Mouse (Mus musculus) embryonic fibroblast, embryonic 13.5 days (primary cell): ENCODE data around the gene Nupl1.

ENCODE experiments used
- CTCF ChIP-seq: IDR thresholded peaks from 2 replicates; pipeline ENCODE4 v1.5.1; 2011; ENCODE audit warnings: mild to moderate bottlenecking, control low read depth, low read length, moderate library complexity, borderline replicate concordance; ENCODE audit not compliant: insufficient read depth
- POLR2A ChIP-seq: IDR thresholded peaks from 2 replicates; pipeline ENCODE4 v1.6.1; 2011; ENCODE audit warnings: low read depth, mild to moderate bottlenecking, control low read depth, low read length, moderate library complexity

DNA sequence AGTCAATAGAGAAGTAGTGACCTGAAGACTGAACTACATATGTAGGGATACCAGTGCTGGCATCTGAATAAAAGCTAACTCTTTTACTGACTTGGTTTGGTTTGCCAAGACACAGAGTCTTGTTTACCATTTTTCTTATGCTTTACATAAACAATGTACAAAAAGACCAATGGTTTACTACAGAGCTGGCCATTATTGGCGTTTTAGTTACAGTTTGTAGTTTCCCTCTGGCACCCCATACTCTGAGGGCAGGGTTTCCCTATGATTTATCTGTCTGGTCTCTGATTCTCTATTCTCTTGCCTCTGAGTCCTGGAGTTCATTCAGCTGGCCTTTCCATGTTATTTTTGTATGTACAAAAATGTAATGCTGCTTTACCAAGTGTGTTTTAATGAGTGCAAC, 44.3 kb upstream of the Nupl1 start:
- TF ChIP-seq CTCF (no peak), POLR2A (no peak)
